Mouse (Mus musculus): ENCODE data around the gene Chsy1.

GRCm38 (mm10) chr7:66120702-66121396, 11.5 kb downstream of the Chsy1 start:
- no peak for TF ChIP-seq CTCF (IDR thresholded peaks at IDR 0.05; ENCODE audit: low read depth)
- no peak for TF ChIP-seq EP300 (optimal IDR thresholded peaks at IDR 0.05)

All from stomach, postnatal 0 days (tissue).